Mouse (Mus musculus) activated CD4-positive, CD25-positive, alpha-beta regulatory T cell, adult 4 months (primary cell): Measurements from ENCODE around the gene Hmgn3. TPM values are rescaled to one million over a fixed set of nuclear protein-coding genes. Genes with fewer than 3 reads are reported as not detected.
"Not testable (repeated sequence)": the region's sequence is repeated elsewhere in the genome, so short reads cannot be mapped to it uniquely, and the experiment has no call there.

Experiments
- ATAC-seq: one replicate; pipeline ENCODE4 v1.8.0; 2017
- polyA plus RNA-seq, 2 experiments: library from polyadenylated mRNA; unstranded; fragments of 100-300 nt; shearing (Covaris generic); gene quantifications; one replicate each; pipeline ENCODE4 v1.2.1; 2017

Gene Hmgn3
- polyA plus RNA-seq, result 10 to 100 TPM; 37.2 to 49.1 TPM

GRCm38 (mm10) chr9:83146446-83147188 lies at the start of gene Hmgn3:
TSS of gene Hmgn3 (minus strand) at chr9:83146685.
- ATAC-seq, result peak; percentile 91

- no peak for ATAC-seq
Measured at GRCm38 (mm10) chr9:83195765-83196164, 49.3 kb upstream of the Hmgn3 start.

- ATAC-seq, result no peak
Measured at GRCm38 (mm10) chr9:83195007-83195406, 48.5 kb upstream of the Hmgn3 start.

GRCm38 (mm10) chr9:83187752-83188151 lies 41.3 kb upstream of the Hmgn3 start:
- ATAC-seq, result no peak

GRCm38 (mm10) chr9:83145591-83146445 lies 667 bp downstream of the Hmgn3 start:
- peak; percentile 25 for ATAC-seq

- ATAC-seq, result no peak
Measured at GRCm38 (mm10) chr9:83129831-83130230, 16.7 kb downstream of the Hmgn3 start.

GRCm38 (mm10) chr9:83127840-83128239 lies 18.6 kb downstream of the Hmgn3 start:
- ATAC-seq, result no peak

- ATAC-seq, result not testable (repeated sequence)
Measured at GRCm38 (mm10) chr9:83126482-83126881, 20.0 kb downstream of the Hmgn3 start.

GRCm38 (mm10) chr9:83119211-83119610 lies 27.3 kb downstream of the Hmgn3 start:
- no peak for ATAC-seq

GRCm38 (mm10) chr9:83117486-83117885 lies 29.0 kb downstream of the Hmgn3 start:
- ATAC-seq, result no peak

- no peak for ATAC-seq
Measured at GRCm38 (mm10) chr9:83116774-83117474, 29.6 kb downstream of the Hmgn3 start.

GRCm38 (mm10) chr9:83115676-83116075 lies 30.8 kb downstream of the Hmgn3 start:
- no peak for ATAC-seq

GRCm38 (mm10) chr9:83113800-83114217 lies 32.7 kb downstream of the Hmgn3 start:
- no peak for ATAC-seq

- no peak for ATAC-seq
Measured at GRCm38 (mm10) chr9:83112305-83112768, 34.1 kb downstream of the Hmgn3 start.

GRCm38 (mm10) chr9:83111789-83112188 lies 34.7 kb downstream of the Hmgn3 start:
- ATAC-seq, result no peak

GRCm38 (mm10) chr9:83111117-83111686 lies 35.3 kb downstream of the Hmgn3 start:
- no peak for ATAC-seq

GRCm38 (mm10) chr9:83110406-83111116 lies 35.9 kb downstream of the Hmgn3 start:
- ATAC-seq, result no peak

- ATAC-seq, result no peak
Measured at GRCm38 (mm10) chr9:83109705-83110104, 36.8 kb downstream of the Hmgn3 start.

GRCm38 (mm10) chr9:83108821-83109220 lies 37.7 kb downstream of the Hmgn3 start:
- ATAC-seq, result no peak

GRCm38 (mm10) chr9:83103785-83104184 lies 42.7 kb downstream of the Hmgn3 start:
- no peak for ATAC-seq

- no peak for ATAC-seq
Measured at GRCm38 (mm10) chr9:83101691-83102090, 44.8 kb downstream of the Hmgn3 start.

- no peak for ATAC-seq
Measured at GRCm38 (mm10) chr9:83100786-83101185, 45.7 kb downstream of the Hmgn3 start.
